Mouse (Mus musculus) MEL (cell line): ENCODE results near the gene Slc41a2. TPM values are rescaled to one million over a fixed set of nuclear protein-coding genes. Genes with fewer than 3 reads are reported as not detected.

Source experiments
- DNase-seq: peaks from one replicate; pipeline ENCODE4 v3.0.0; 2011; ENCODE audit warnings: low read depth, low spot score
- H3K27ac ChIP-seq: 2 replicates; pipeline ENCODE4 v1.5.1; 2012; ENCODE audit warnings: low read depth, mild to moderate bottlenecking, control low read depth, low read length, moderate library complexity; ENCODE audit not compliant: control insufficient read depth
- H3K27me3 ChIP-seq, 2 experiments: fragments of 150-350 bp in 1 of 2; sonication (generic) in 1 of 2; 2 replicates each; pipeline ENCODE4 v1.6.1; 2012; ENCODE audit warnings: low read length in 2 of 2, mild to moderate bottlenecking in 2 of 2, improper control_type of control experiment in 1 of 2, moderate library complexity in 1 of 2; ENCODE audit not compliant: insufficient read depth in 2 of 2, control insufficient read depth in 1 of 2
- H3K36me3 ChIP-seq, 2 experiments: 2 replicates each; pipeline ENCODE4 v1.6.1; 2012 to 2014; ENCODE audit warnings: low read length in 2 of 2, improper control_type of control experiment in 1 of 2, inconsistent platforms in 1 of 2, mild to moderate bottlenecking in 1 of 2; ENCODE audit not compliant: insufficient read depth in 2 of 2, control insufficient read depth in 1 of 2
- H3K4me1 ChIP-seq, 2 experiments: fragments of 150-350 bp in 1 of 2; sonication (generic) in 1 of 2; 2 replicates each; pipeline ENCODE4 v1.6.1; 2012; ENCODE audit warnings: low read length in 2 of 2, improper control_type of control experiment in 1 of 2, mild to moderate bottlenecking in 1 of 2; ENCODE audit not compliant: insufficient read depth in 2 of 2, control insufficient read depth in 1 of 2
- H3K4me3 ChIP-seq, 2 experiments: fragments of 150-350 bp in 1 of 2; sonication (generic) in 1 of 2; 2 replicates each; pipeline ENCODE4 v1.5.1; 2012; ENCODE audit warnings: low read depth in 2 of 2, low read length in 2 of 2, mild to moderate bottlenecking in 2 of 2, moderate library complexity in 2 of 2, control low read depth in 1 of 2, improper control_type of control experiment in 1 of 2; ENCODE audit not compliant: control insufficient read depth in 1 of 2, insufficient read depth in 1 of 2
- H3K79me2 ChIP-seq: 2 replicates; pipeline ENCODE4 v1.6.1; 2012; ENCODE audit warnings: mild to moderate bottlenecking, low read length, moderate library complexity; ENCODE audit not compliant: control insufficient read depth, poor library complexity, insufficient read depth
- H3K9ac ChIP-seq: 2 replicates; pipeline ENCODE4 v1.6.1; 2012; ENCODE audit warnings: low read depth, mild to moderate bottlenecking, control low read depth, low read length, moderate library complexity; ENCODE audit not compliant: control insufficient read depth, poor library complexity, severe bottlenecking
- H3K9me3 ChIP-seq: fragments of 150-350 bp; sonication (generic); replicated peaks from 2 replicates; pipeline ENCODE4 v1.6.1; 2012; ENCODE audit warnings: mild to moderate bottlenecking, low read length, improper control_type of control experiment, moderate library complexity; ENCODE audit not compliant: insufficient read depth
- CHD1 ChIP-seq: IDR thresholded peaks from 2 replicates; pipeline ENCODE4 v1.6.1; 2012; ENCODE audit warnings: low read depth, mild to moderate bottlenecking, inconsistent platforms, low read length, improper control_type of control experiment
- CTCF ChIP-seq, 3 experiments: IDR thresholded peaks in 2 of 3; conservative IDR thresholded peaks in 1 of 3; 2 replicates each; pipeline ENCODE4 v1.5.1; 2011 to 2012; ENCODE audit warnings: low read length in 3 of 3, low read depth in 2 of 3, mild to moderate bottlenecking in 2 of 3, improper control_type of control experiment in 1 of 3, inconsistent platforms in 1 of 3, mixed read lengths in 1 of 3, moderate library complexity in 1 of 3; ENCODE audit not compliant: control insufficient read depth in 1 of 3, insufficient read depth in 1 of 3, poor library complexity in 1 of 3, severe bottlenecking in 1 of 3
- EP300 ChIP-seq, 2 experiments: IDR thresholded peaks; 2 replicates each; pipeline ENCODE4 v1.6.1; 2011; ENCODE audit warnings: improper control_type of control experiment in 2 of 2, low read length in 2 of 2, low read depth in 1 of 2, mild to moderate bottlenecking in 1 of 2
- ETS1 ChIP-seq: IDR thresholded peaks from 2 replicates; pipeline ENCODE4 v1.6.1; 2012; ENCODE audit warnings: low read depth, mild to moderate bottlenecking, inconsistent platforms, low read length, improper control_type of control experiment, moderate library complexity
- GABPA ChIP-seq: IDR thresholded peaks from 2 replicates; pipeline ENCODE4 v1.6.1; 2012; ENCODE audit warnings: low read depth, mild to moderate bottlenecking, inconsistent platforms, low read length, improper control_type of control experiment, moderate library complexity
- GATA1 ChIP-seq: IDR thresholded peaks from 2 replicates; pipeline ENCODE4 v1.6.1; 2011; ENCODE audit warnings: low read depth, low read length, improper control_type of control experiment
- JUND ChIP-seq: IDR thresholded peaks from 2 replicates; pipeline ENCODE4 v1.6.1; 2011; ENCODE audit warnings: low read depth, mild to moderate bottlenecking, improper control_type of control experiment, low read length
- KAT2A ChIP-seq: conservative IDR thresholded peaks from 2 replicates; pipeline ENCODE4 v1.6.1; 2012; ENCODE audit warnings: low read depth, low read length, improper control_type of control experiment, inconsistent platforms
- MAZ ChIP-seq: IDR thresholded peaks from 2 replicates; pipeline ENCODE4 v1.6.1; 2012; ENCODE audit warnings: low read depth, mild to moderate bottlenecking, inconsistent platforms, low read length, improper control_type of control experiment
- MEF2A ChIP-seq: IDR thresholded peaks from 2 replicates; pipeline ENCODE4 v1.6.1; 2014; ENCODE audit warnings: low read depth, mild to moderate bottlenecking, inconsistent platforms, low read length, improper control_type of control experiment; ENCODE audit not compliant: poor library complexity, insufficient replicate concordance, severe bottlenecking; ENCODE audit errors: extremely low read depth
- MYB ChIP-seq: IDR thresholded peaks from 2 replicates; pipeline ENCODE4 v1.6.1; 2011; ENCODE audit warnings: mild to moderate bottlenecking, low read depth, low read length, improper control_type of control experiment
- MYC ChIP-seq: IDR thresholded peaks from 2 replicates; pipeline ENCODE4 v1.6.1; 2011; ENCODE audit warnings: low read depth, mild to moderate bottlenecking, low read length, improper control_type of control experiment, moderate library complexity
- NRF1 ChIP-seq: IDR thresholded peaks from 2 replicates; pipeline ENCODE4 v1.6.1; 2014; ENCODE audit warnings: low read depth, mild to moderate bottlenecking, inconsistent platforms, low read length, improper control_type of control experiment, moderate library complexity; ENCODE audit not compliant: poor library complexity, insufficient read depth, severe bottlenecking
- POLR2AphosphoS2 ChIP-seq: IDR thresholded peaks from 2 replicates; pipeline ENCODE4 v1.6.1; 2011; ENCODE audit warnings: low read length, improper control_type of control experiment
- RAD21 ChIP-seq: IDR thresholded peaks from 2 replicates; pipeline ENCODE4 v1.6.1; 2011; ENCODE audit warnings: mild to moderate bottlenecking, low read depth, low read length, improper control_type of control experiment
- RCOR1 ChIP-seq: IDR thresholded peaks from 2 replicates; pipeline ENCODE4 v1.6.1; 2012; ENCODE audit warnings: low read depth, mild to moderate bottlenecking, inconsistent platforms, low read length, improper control_type of control experiment
- SMC3 ChIP-seq: IDR thresholded peaks from 2 replicates; pipeline ENCODE4 v1.6.1; 2011; ENCODE audit warnings: low read depth, low read length, improper control_type of control experiment
- TCF12 ChIP-seq: IDR thresholded peaks from 2 replicates; pipeline ENCODE4 v1.6.1; 2014; ENCODE audit warnings: low read depth, mild to moderate bottlenecking, inconsistent platforms, low read length, improper control_type of control experiment, moderate library complexity
- UBTF ChIP-seq: IDR thresholded peaks from 2 replicates; pipeline ENCODE4 v1.6.1; 2012; ENCODE audit warnings: low read depth, mild to moderate bottlenecking, inconsistent platforms, low read length, improper control_type of control experiment, moderate library complexity, borderline replicate concordance; ENCODE audit not compliant: insufficient read depth
- ZC3H11A ChIP-seq: IDR thresholded peaks from 2 replicates; pipeline ENCODE4 v1.6.1; 2012; ENCODE audit warnings: low read depth, mild to moderate bottlenecking, inconsistent platforms, low read length, improper control_type of control experiment
- ZMIZ1 ChIP-seq: IDR thresholded peaks from 2 replicates; pipeline ENCODE4 v1.6.1; 2012; ENCODE audit warnings: low read depth, mild to moderate bottlenecking, inconsistent platforms, low read length, improper control_type of control experiment, moderate library complexity
- ZNF384 ChIP-seq: IDR thresholded peaks from 2 replicates; pipeline ENCODE4 v1.6.1; 2012; ENCODE audit warnings: low read depth, mild to moderate bottlenecking, inconsistent platforms, low read length, improper control_type of control experiment
- polyA plus RNA-seq, 2 experiments: library from polyadenylated mRNA; stranded (reverse) in 1 of 2; unstranded in 1 of 2; fragments of >175 nt in 1 of 2; fragments of >200 nt in 1 of 2; gene quantifications; 2 replicates each; pipeline versions ENCODE4 v1.2.1 to v1.2.4; 2012; ENCODE audit warnings: low replicate concordance in 2 of 2, low read depth in 1 of 2; ENCODE audit not compliant: insufficient read length in 2 of 2, insufficient read depth in 1 of 2, missing spikeins in 1 of 2
- total RNA-seq: library from RNA; depleted of rRNA; stranded (reverse); fragments of 300-350 nt; gene quantifications from 2 replicates; pipeline ENCODE4 v1.2.3, GENCODE M21; 2012

The Slc41a2 gene
- total and polyA plus RNA-seq, 3 experiments, result not detected

- Histone ChIP-seq H3K27ac (no peak overlapping the region), H3K27me3 (0 out of 4 replicates have a peak, but pooled peaks cover 0 to 1% of the 10 kb centered on the region in 2 experiments), H3K4me3 (no peak overlapping the region), H3K4me1 (peaks cover 0 to 4% of the 10 kb centered on the region in 2 experiments; a peak in 2 of 4 replicates), H3K9me3 (no peaks in the 10 kb centered on the region), H3K36me3 (peaks cover 0 to 9% of the 10 kb centered on the region in 2 experiments; a peak in 2 of 4 replicates), H3K79me2 (no peaks in the 10 kb centered on the region), H3K9ac (no peak overlapping the region)
- TF ChIP-seq GATA1 (peak; percentile 42; the same call in 1 of the 2 replicates), RCOR1 (peak; percentile 32; the same call in 1 of the 2 replicates), EP300 (IDR thresholded peaks at IDR 0.05; ENCODE audit: low read depth in 1 of 2, low read length in 2 of 2) (0 out of 4 replicates have a peak, but pooled peaks have one; percentile 12 to 44), MEF2A (no peak), MYC (no peak), GABPA (no peak), JUND (no peak), KAT2A (no peak), UBTF (no peak), ETS1 (no peak), MAZ (no peak), TCF12 (no peak), NRF1 (no peak), RAD21 (no peak), MYB (no peak), POLR2AphosphoS2 (no peak), ZNF384 (no peak)
- peak; percentile 41 for DNase-seq
Measured at GRCm38 (mm10) chr10:83228626-83229025, 109.1 kb downstream of the Slc41a2 start.

DNA sequence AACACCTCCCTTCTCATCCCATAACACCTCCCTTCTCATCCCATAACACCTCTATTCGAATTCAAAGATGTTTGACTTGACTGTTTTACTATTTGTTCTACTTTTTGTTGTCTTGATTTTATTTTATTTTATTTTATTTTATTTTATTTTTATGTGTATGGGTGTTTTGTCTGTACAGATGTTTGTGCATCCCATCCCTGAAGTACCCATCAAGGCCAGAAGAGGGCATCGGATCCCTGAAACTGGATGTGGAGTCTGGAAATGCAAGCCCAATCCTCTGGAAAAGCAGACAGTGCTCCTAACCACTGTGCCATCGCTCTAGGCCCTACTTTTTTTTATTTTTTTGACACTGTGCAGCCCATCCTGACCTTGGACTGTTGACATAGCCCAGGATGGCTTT lies 112.7 kb downstream of the Slc41a2 start:
- H3K9me3 ChIP-seq, result no peaks in the 10 kb centered on the region
- peaks cover 0 to 4% of the 10 kb centered on the region in 2 experiments; a peak in 2 of 4 replicates for H3K4me1 ChIP-seq
- peak; percentile 40 for DNase-seq
- H3K4me3 ChIP-seq, result no peak overlapping the region
- no peaks in the 10 kb centered on the region for H3K27me3 ChIP-seq
- TF ChIP-seq ZMIZ1, result no peak
- peak; percentile 44 for TF ChIP-seq RAD21
- TF ChIP-seq GATA1, result no peak
- TF ChIP-seq SMC3, result peak; percentile 49
- no peak for TF ChIP-seq CHD1
- no peak for TF ChIP-seq RCOR1
- no peak for TF ChIP-seq MAZ
- TF ChIP-seq ZC3H11A, result peak; percentile 35; the same call in 1 of the 2 replicates
- TF ChIP-seq MYB, result no peak
- TF ChIP-seq CTCF (IDR thresholded peaks at IDR 0.05 in 2 of 3, conservative IDR thresholded peaks at IDR 0.05 in 1 of 3; ENCODE audit: control insufficient read depth in 1 of 3, insufficient read depth in 1 of 3, low read depth in 2 of 3, low read length in 3 of 3, poor library complexity in 1 of 3, severe bottlenecking in 1 of 3), result peak; percentile 40 to 50 (median 49)
- H3K27ac ChIP-seq, result no peak overlapping the region
- peaks cover 0 to 9% of the 10 kb centered on the region in 2 experiments; a peak in 2 of 4 replicates for H3K36me3 ChIP-seq
- no peak overlapping the region for H3K9ac ChIP-seq
- no peaks in the 10 kb centered on the region for H3K79me2 ChIP-seq
